8 mouse cellular contexts compared by ENCODE assay signal in the genomic region with DNA sequence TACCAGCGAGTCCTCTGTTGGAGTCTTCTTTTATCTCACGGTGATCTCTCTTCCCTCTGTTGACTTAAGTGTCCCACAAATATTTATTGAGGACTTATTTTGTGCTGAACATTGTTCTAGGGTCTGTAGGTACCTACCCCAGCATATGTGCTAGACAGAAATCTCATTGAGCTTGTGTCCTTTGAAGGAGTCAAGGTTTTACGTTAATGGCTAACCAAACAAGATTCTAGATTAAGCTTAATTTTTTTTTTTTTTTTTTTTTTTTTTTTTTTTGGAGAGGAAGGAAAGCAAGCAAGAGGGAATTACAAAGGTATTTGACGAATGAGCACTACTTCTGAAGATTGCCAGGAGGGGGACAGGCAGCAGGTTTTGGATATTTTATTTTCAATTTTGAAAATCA.
A peak's percentile ranks its signal among the peaks of the same experiment; 100 is the strongest.
DNase-seq lines count a peak whose midpoint lies in the region; ATAC-seq and TF ChIP-seq lines count a peak whose summit lies in the region.

No protein-coding gene starts in this region.

- peak overlapping the region; percentile 62; the same call in 1 of the 2 replicates for H3K4me2 ChIP-seq in forebrain, embryonic 13.5 days
- no peak overlapping the region for H3K4me2 ChIP-seq in forebrain, embryonic 15.5 days (replicated peaks)
- peak overlapping the region; percentile 65 for H3K4me2 ChIP-seq in kidney, embryonic 15.5 days
- peak overlapping the region; percentile 59 for H3K4me2 ChIP-seq in liver, embryonic 11.5 days

- TF ChIP-seq RAD21 in MEL (IDR thresholded peaks at IDR 0.05; ENCODE audit: low read depth, low read length) = no peak

- no peak for DNase-seq in kidney, postnatal 14 days
- peak; percentile 61 for DNase-seq in MEL (ENCODE audit: low read depth, low spot score)
- no peak for DNase-seq in liver, embryonic 11.5 days (ENCODE audit: low spot score)
- no peak for DNase-seq in left cerebral cortex, postnatal 14 days (ENCODE audit: low spot score in 2 of 2)

- H3K4me3 ChIP-seq in forebrain, embryonic 13.5 days = no peak overlapping the region
- H3K4me3 ChIP-seq in forebrain, embryonic 15.5 days = no peak overlapping the region
- peak overlapping the region; percentile 44 for H3K4me3 ChIP-seq in kidney, embryonic 15.5 days (replicated peaks)
- H3K4me3 ChIP-seq in MEL (ENCODE audit: control insufficient read depth in 1 of 2, insufficient read depth in 1 of 2, low read depth in 2 of 2, low read length in 2 of 2) = peak overlapping the region; percentile 93 to 94
- H3K4me3 ChIP-seq in liver, embryonic 11.5 days (ENCODE audit: low read depth, low read length) = peak overlapping the region; percentile 55

- H3K9ac ChIP-seq in forebrain, embryonic 13.5 days = no peak overlapping the region
- H3K9ac ChIP-seq in forebrain, embryonic 15.5 days (replicated peaks) = no peak overlapping the region
- H3K9ac ChIP-seq in kidney, embryonic 15.5 days = no peak overlapping the region
- H3K9ac ChIP-seq in MEL (ENCODE audit: control insufficient read depth, low read depth, low read length, poor library complexity, severe bottlenecking) = peak overlapping the region; percentile 89
- peak overlapping the region; percentile 54; the same call in 1 of the 2 replicates for H3K9ac ChIP-seq in liver, embryonic 11.5 days (ENCODE audit: low read depth, low read length)

- ATAC-seq in forebrain, embryonic 13.5 days = no peak
- ATAC-seq in forebrain, embryonic 15.5 days (replicated peaks) = no peak
- ATAC-seq in kidney, embryonic 15.5 days (replicated peaks; ENCODE audit: low FRiP score) = no peak
- no peak for ATAC-seq in liver, embryonic 11.5 days (replicated peaks; ENCODE audit: low FRiP score)
- ATAC-seq in granulocyte monocyte progenitor cell, adult 5-6 weeks (replicated peaks; ENCODE audit: poor library complexity, severe bottlenecking) = no peak

- H3K27me3 ChIP-seq in forebrain, embryonic 13.5 days = peaks cover 20% of the 10 kb centered on the region
- 0 out of 2 replicates have a peak, but pooled peaks cover 5% of the 10 kb centered on the region for H3K27me3 ChIP-seq in forebrain, embryonic 15.5 days
- peaks cover 38% of the 10 kb centered on the region for H3K27me3 ChIP-seq in kidney, embryonic 15.5 days
- H3K27me3 ChIP-seq in MEL (ENCODE audit: control insufficient read depth in 1 of 2, insufficient read depth in 2 of 2, low read length in 2 of 2) = no peaks in the 10 kb centered on the region
- H3K27me3 ChIP-seq in liver, embryonic 11.5 days (replicated peaks; ENCODE audit: control insufficient read depth, insufficient read depth, low read length) = peaks cover 10% of the 10 kb centered on the region

- no peaks in the 10 kb centered on the region for H3K9me3 ChIP-seq in forebrain, embryonic 13.5 days (replicated peaks)
- H3K9me3 ChIP-seq in forebrain, embryonic 15.5 days = no peaks in the 10 kb centered on the region
- no peaks in the 10 kb centered on the region for H3K9me3 ChIP-seq in kidney, embryonic 15.5 days (replicated peaks)
- H3K9me3 ChIP-seq in MEL (replicated peaks; ENCODE audit: insufficient read depth, low read length) = no peaks in the 10 kb centered on the region
- no peaks in the 10 kb centered on the region for H3K9me3 ChIP-seq in liver, embryonic 11.5 days (ENCODE audit: control insufficient read depth, low read length)

- H3K27ac ChIP-seq in forebrain, embryonic 13.5 days = no peak overlapping the region
- H3K27ac ChIP-seq in forebrain, embryonic 15.5 days (replicated peaks) = no peak overlapping the region
- H3K27ac ChIP-seq in kidney, embryonic 15.5 days = no peak overlapping the region
- peak overlapping the region; percentile 51 for H3K27ac ChIP-seq in MEL (ENCODE audit: control insufficient read depth, low read depth, low read length)
- H3K27ac ChIP-seq in liver, embryonic 11.5 days (ENCODE audit: low read depth, low read length) = no peak overlapping the region

- no peaks in the 10 kb centered on the region for H3K4me1 ChIP-seq in forebrain, embryonic 13.5 days
- 0 out of 2 replicates have a peak, but pooled peaks cover 3% of the 10 kb centered on the region for H3K4me1 ChIP-seq in forebrain, embryonic 15.5 days
- H3K4me1 ChIP-seq in kidney, embryonic 15.5 days = no peaks in the 10 kb centered on the region
- H3K4me1 ChIP-seq in MEL (ENCODE audit: control insufficient read depth in 1 of 2, insufficient read depth in 2 of 2, low read length in 2 of 2) = peaks cover 6 to 10% of the 10 kb centered on the region in 2 experiments
- H3K4me1 ChIP-seq in liver, embryonic 11.5 days (replicated peaks; ENCODE audit: control insufficient read depth, insufficient read depth, low read length) = no peaks in the 10 kb centered on the region

- TF ChIP-seq CTCF in MEL (IDR thresholded peaks at IDR 0.05 in 2 of 3, conservative IDR thresholded peaks at IDR 0.05 in 1 of 3; ENCODE audit: control insufficient read depth in 1 of 3, insufficient read depth in 1 of 3, low read depth in 2 of 3, low read length in 3 of 3, poor library complexity in 1 of 3, severe bottlenecking in 1 of 3) = no peak

- intact Hi-C loops in left cerebral cortex, postnatal 14 days (cut with DNase I) = no loop called here

- 68% methylated on average over 4 of the region's 4 CpGs for WGBS in forebrain, embryonic 13.5 days
- WGBS in forebrain, embryonic 15.5 days = 72% methylated on average over 4 of the region's 4 CpGs
- WGBS in kidney, embryonic 15.5 days = 63% methylated on average over 4 of the region's 4 CpGs
- 41% methylated on average over 4 of the region's 4 CpGs for WGBS in liver, embryonic 11.5 days

- TF ChIP-seq POLR2A in MEL (IDR thresholded peaks at IDR 0.05; ENCODE audit: control insufficient read depth in 1 of 2, insufficient read depth in 1 of 2, low read depth in 1 of 2, low read length in 2 of 2, poor library complexity in 1 of 2) = no peak

- TF ChIP-seq EP300 in MEL (IDR thresholded peaks at IDR 0.05; ENCODE audit: low read depth in 1 of 2, low read length in 2 of 2) = no peak

- H3K79me2 ChIP-seq in MEL (ENCODE audit: control insufficient read depth, insufficient read depth, low read length, poor library complexity) = peaks cover 18% of the 10 kb centered on the region

- no peaks in the 10 kb centered on the region for H3K36me3 ChIP-seq in forebrain, embryonic 13.5 days (ENCODE audit: poor library complexity, severe bottlenecking)
- H3K36me3 ChIP-seq in forebrain, embryonic 15.5 days = no peaks in the 10 kb centered on the region
- H3K36me3 ChIP-seq in kidney, embryonic 15.5 days = no peaks in the 10 kb centered on the region
- H3K36me3 ChIP-seq in MEL (ENCODE audit: control insufficient read depth in 1 of 2, insufficient read depth in 2 of 2, low read length in 2 of 2) = peaks cover 0 to 21% of the 10 kb centered on the region in 2 experiments; a peak in 2 of 4 replicates
- H3K36me3 ChIP-seq in liver, embryonic 11.5 days (ENCODE audit: control insufficient read depth, insufficient read depth, low read length) = no peaks in the 10 kb centered on the region

TF ChIP-seq in MEL, 35 proteins besides CTCF, POLR2A, EP300 and RAD21:
- TF ChIP-seq SIN3A (IDR thresholded peaks at IDR 0.05; ENCODE audit: low read length) = no peak; the same call in 1 of the 2 replicates
- TF ChIP-seq CHD1 (IDR thresholded peaks at IDR 0.05; ENCODE audit: low read depth, low read length) = no peak
- 0 out of 2 replicates have a peak, but pooled peaks have one; percentile 9 for TF ChIP-seq ZC3H11A (IDR thresholded peaks at IDR 0.05; ENCODE audit: low read depth, low read length)
- TF ChIP-seq E2F4 (IDR thresholded peaks at IDR 0.05; ENCODE audit: borderline replicate concordance, low read depth, low read length) = no peak
- no peak for TF ChIP-seq CHD2 (IDR thresholded peaks at IDR 0.05; ENCODE audit: low read length)
- TF ChIP-seq TBP (IDR thresholded peaks at IDR 0.05; ENCODE audit: low read depth, low read length) = no peak
- 0 out of 2 replicates have a peak, but pooled peaks have one; percentile 6 for TF ChIP-seq GATA1 (IDR thresholded peaks at IDR 0.05; ENCODE audit: low read depth, low read length)
- 0 out of 2 replicates have a peak, but pooled peaks have one; percentile 13 for TF ChIP-seq SMC3 (IDR thresholded peaks at IDR 0.05; ENCODE audit: low read depth, low read length)
- peak; percentile 92 for TF ChIP-seq ZNF384 (IDR thresholded peaks at IDR 0.05; ENCODE audit: low read depth, low read length)
- TF ChIP-seq NRF1 (IDR thresholded peaks at IDR 0.05; ENCODE audit: insufficient read depth, low read depth, low read length, poor library complexity, severe bottlenecking) = no peak
- no peak for TF ChIP-seq MAX (IDR thresholded peaks at IDR 0.05; ENCODE audit: low read length)

Comparison
In these comparisons a context has a peak if more than half of its experiments do, and no peak if none do; other contexts are left out.
1. H3K4me3 ChIP-seq: peak in kidney, embryonic 15.5 days (single experiment), MEL (2 of 2) and liver, embryonic 11.5 days (single experiment); none in forebrain, embryonic 13.5 days (single experiment) and forebrain, embryonic 15.5 days (single experiment).
2. H3K9ac ChIP-seq: peak in MEL (single experiment) and liver, embryonic 11.5 days (single experiment); none in forebrain, embryonic 13.5 days (single experiment), forebrain, embryonic 15.5 days (single experiment) and kidney, embryonic 15.5 days (single experiment).